Mouse (Mus musculus) limb, embryonic 14.5 days (tissue): ENCODE measurements around the gene Rbms3. TPM values are rescaled to one million over a fixed set of nuclear protein-coding genes. Genes with fewer than 3 reads are reported as not detected.

ENCODE experiments used
- ATAC-seq: fragments of 200-750 bp; cut with Nextera tagmentation; 2 replicates; pipeline ENCODE4 v1.8.0; 2017; ENCODE audit warnings: low read depth, moderate number of reproducible peaks, moderate TSS enrichment; ENCODE audit not compliant: low FRiP score
- DNase-seq: peaks from one replicate; pipeline ENCODE4 v3.0.0-alpha.2; 2015; ENCODE audit warnings: low spot score
- H3K27ac ChIP-seq: fragments of 300-500 bp; sonication (generic); replicated peaks from 2 replicates; pipeline ENCODE4 v1.5.1; 2014; ENCODE audit warnings: low read depth, mild to moderate bottlenecking, low read length, moderate library complexity, mixed read lengths
- H3K27me3 ChIP-seq: fragments of 300-500 bp; sonication (generic); 2 replicates; pipeline ENCODE4 v1.6.1; 2014; ENCODE audit warnings: low read length, mixed read lengths; ENCODE audit not compliant: control insufficient read depth, insufficient read depth
- H3K36me3 ChIP-seq: fragments of 300-500 bp; sonication (generic); 2 replicates; pipeline ENCODE4 v1.6.1; 2014; ENCODE audit warnings: mild to moderate bottlenecking, low read length, moderate library complexity, mixed read lengths; ENCODE audit not compliant: control insufficient read depth, insufficient read depth
- H3K4me1 ChIP-seq: fragments of 300-500 bp; sonication (generic); 2 replicates; pipeline ENCODE4 v1.6.1; 2014; ENCODE audit warnings: antibody characterized with exemption, low read length, mixed read lengths; ENCODE audit not compliant: control insufficient read depth, insufficient read depth
- H3K4me2 ChIP-seq: fragments of 300-500 bp; sonication (generic); replicated peaks from 2 replicates; pipeline ENCODE4 v1.6.1; 2014; ENCODE audit warnings: low read depth, mild to moderate bottlenecking, low read length, moderate library complexity; ENCODE audit not compliant: severe bottlenecking
- H3K4me3 ChIP-seq: fragments of 300-500 bp; sonication (generic); replicated peaks from 2 replicates; pipeline ENCODE4 v1.5.1; 2014; ENCODE audit warnings: low read length
- H3K9ac ChIP-seq: fragments of 300-500 bp; sonication (generic); 2 replicates; pipeline ENCODE4 v1.6.1; 2014; ENCODE audit warnings: mild to moderate bottlenecking, low read depth, low read length, moderate library complexity; ENCODE audit not compliant: severe bottlenecking
- H3K9me3 ChIP-seq: fragments of 300-500 bp; sonication (generic); 2 replicates; pipeline ENCODE4 v1.6.1; 2016; ENCODE audit warnings: low read length; ENCODE audit not compliant: control insufficient read depth
- POLR2A ChIP-seq: fragments of 200-500 bp; IDR thresholded peaks from 2 replicates; pipeline ENCODE4 v1.8.0; 2012; ENCODE audit warnings: inconsistent platforms, mild to moderate bottlenecking, moderate library complexity, borderline replicate concordance; ENCODE audit not compliant: insufficient read depth, insufficient read length; ENCODE audit errors: extremely low read depth
- WGBS: fragments of 180-500 bp; shearing (Covaris S2); extraction: QIAGEN DNeasy Blood & Tissue Kit; methylation state at CpG from one replicate; pipeline ENCODE4 v1.1.7; 2014; 5-methylcytosine and 5-hydroxymethylcytosine counted together
- polyA plus RNA-seq, 2 experiments: library from polyadenylated mRNA; depleted of rRNA in 1 of 2; stranded (reverse) in 1 of 2; unstranded in 1 of 2; fragments of >200 nt; fragmentation: Nextera tagmentation in 1 of 2; extraction: Ambion mirVana in 1 of 2; gene quantifications; 2 replicates each; pipeline versions ENCODE4 v1.2.1 to v1.2.3; 2012 to 2014

The Rbms3 gene
- polyA plus RNA-seq, 2 experiments, result 42.1 to 94.5 TPM

DNA sequence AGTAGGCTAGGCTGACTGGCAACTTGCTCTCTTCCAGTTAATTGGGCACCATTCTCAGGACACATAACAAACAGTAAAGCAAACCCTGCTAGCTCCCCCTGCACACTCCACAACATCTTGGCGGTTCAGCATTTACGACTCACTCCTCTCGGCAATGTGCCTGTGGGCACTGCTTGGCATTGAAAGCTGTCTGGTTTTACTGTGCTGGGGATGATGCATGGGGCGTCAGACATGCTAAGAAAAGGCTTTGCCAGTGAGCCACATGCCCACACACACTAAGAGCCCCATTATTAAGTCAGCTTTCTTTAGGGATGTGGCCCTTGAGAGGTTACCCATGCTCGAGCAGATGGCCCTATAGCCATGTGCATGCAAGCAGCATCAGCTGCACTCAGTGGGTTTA lies 820.5 kb downstream of the Rbms3 start:
- H3K27ac ChIP-seq, result no peak overlapping the region
- no peak overlapping the region for H3K4me3 ChIP-seq
- no peak overlapping the region for H3K4me2 ChIP-seq
- no peaks in the 10 kb centered on the region for H3K9me3 ChIP-seq
- peaks cover 43% of the 10 kb centered on the region for H3K4me1 ChIP-seq
- 0 out of 2 replicates have a peak, but pooled peaks cover 3% of the 10 kb centered on the region for H3K36me3 ChIP-seq
- no peak overlapping the region for H3K9ac ChIP-seq
- H3K27me3 ChIP-seq, result no peaks in the 10 kb centered on the region
- DNase-seq (no peak), ATAC-seq (no peak)
- WGBS, result 34% methylated on average over 5 of the region's 5 CpGs
- no peak for TF ChIP-seq POLR2A

- H3K36me3 ChIP-seq, result 0 out of 2 replicates have a peak, but pooled peaks cover 3% of the 10 kb centered on the region
- DNase-seq (peak; percentile 27), ATAC-seq (no peak)
- peaks cover 35% of the 10 kb centered on the region for H3K4me1 ChIP-seq
- H3K27ac ChIP-seq, result peak overlapping the region; percentile 44
- 46% methylated on average over 4 of the region's 4 CpGs for WGBS
- no peak overlapping the region for H3K4me3 ChIP-seq
- TF ChIP-seq POLR2A, result no peak
- no peak overlapping the region for H3K9ac ChIP-seq
- H3K27me3 ChIP-seq, result no peaks in the 10 kb centered on the region
- no peaks in the 10 kb centered on the region for H3K9me3 ChIP-seq
- 0 out of 2 replicates have a peak overlapping the region, but pooled peaks have one; percentile 3 for H3K4me2 ChIP-seq
Observed at GRCm38 (mm10) chr9:116808401-116808800, 821.3 kb downstream of the Rbms3 start.

DNA sequence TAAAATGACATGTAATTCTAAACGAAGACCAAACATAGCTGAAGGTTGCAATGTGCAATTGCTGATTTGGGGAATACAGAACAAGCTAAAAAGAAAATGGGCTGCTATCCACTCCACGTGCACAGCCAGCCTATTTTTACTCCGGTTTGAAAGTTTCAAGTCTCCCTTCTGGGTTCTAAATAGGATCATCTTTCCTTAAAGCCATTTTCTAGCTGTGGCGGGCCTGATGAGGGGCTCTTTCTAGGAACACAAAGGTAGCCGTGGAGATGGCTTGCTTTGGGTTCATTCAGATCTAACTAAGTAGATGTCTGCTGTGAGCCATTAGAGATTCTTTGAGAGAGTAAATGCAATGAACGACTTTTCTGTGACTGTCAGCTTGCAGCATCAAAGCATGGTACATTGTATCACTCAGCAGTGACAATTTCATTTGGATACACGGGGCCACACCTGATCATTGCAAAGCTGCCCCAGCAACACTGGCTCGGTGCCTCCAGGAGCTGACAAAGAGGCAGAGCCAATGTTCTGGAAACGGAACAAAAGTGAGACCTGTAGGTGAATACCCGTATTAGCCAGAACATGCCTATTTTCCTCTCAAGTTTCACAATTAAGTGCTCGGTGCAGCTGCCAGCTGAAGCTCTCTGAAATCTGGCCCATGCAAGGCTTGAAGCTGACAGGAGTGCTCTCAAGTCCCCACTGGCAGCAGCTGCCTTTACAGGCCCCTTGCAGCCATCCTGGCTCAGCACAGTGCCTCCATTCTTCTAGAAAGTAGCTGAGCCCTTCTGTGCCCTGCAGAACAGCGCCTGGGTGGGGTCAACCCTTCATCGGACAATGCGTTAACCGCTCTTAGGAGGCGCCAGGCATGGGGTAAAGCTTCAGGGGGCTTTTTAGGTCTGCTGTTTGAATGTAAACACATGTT lies 822.3 kb downstream of the Rbms3 start:
- ATAC-seq (peak; percentile 87), DNase-seq (peak; percentile 72)
- peak overlapping the region; percentile 44 for H3K27ac ChIP-seq
- H3K9ac ChIP-seq, result no peak overlapping the region
- 0 out of 2 replicates have a peak, but pooled peaks cover 3% of the 10 kb centered on the region for H3K36me3 ChIP-seq
- WGBS, result 20% methylated on average over 16 of the region's 16 CpGs
- H3K4me1 ChIP-seq, result peaks cover 29% of the 10 kb centered on the region
- TF ChIP-seq POLR2A, result no peak
- H3K9me3 ChIP-seq, result no peaks in the 10 kb centered on the region
- H3K4me3 ChIP-seq, result no peak overlapping the region
- H3K4me2 ChIP-seq, result 0 out of 2 replicates have a peak overlapping the region, but pooled peaks have one; percentile 3
- H3K27me3 ChIP-seq, result no peaks in the 10 kb centered on the region

DNA sequence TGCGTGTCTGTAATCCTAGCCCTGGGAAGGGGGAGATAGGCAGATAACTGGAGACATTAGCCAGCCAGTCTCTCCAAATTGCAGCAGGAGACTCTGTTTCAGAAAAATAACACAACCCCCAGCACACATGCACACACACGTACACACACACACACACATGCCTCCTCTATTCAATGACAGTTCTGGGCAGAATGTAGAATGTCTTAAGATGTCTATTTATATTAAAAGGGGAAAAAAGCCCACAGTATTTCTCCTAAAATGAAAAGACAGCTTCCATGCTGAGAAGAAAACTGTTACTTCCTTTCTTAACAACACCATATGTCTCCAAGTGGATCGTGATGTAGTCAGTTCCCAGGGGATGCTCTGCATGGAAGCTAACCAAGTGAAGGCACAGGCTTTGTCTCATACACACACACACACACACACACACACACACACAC lies 826.4 kb downstream of the Rbms3 start:
- WGBS, result 58% methylated on average over 3 of the region's 3 CpGs
- TF ChIP-seq POLR2A, result no peak

GRCm38 (mm10) chr9:116802602-116803001 lies 827.1 kb downstream of the Rbms3 start:
- DNase-seq (no peak), ATAC-seq (no peak)
- Histone ChIP-seq H3K27ac (no peak overlapping the region), H3K27me3 (no peaks in the 10 kb centered on the region), H3K36me3 (0 out of 2 replicates have a peak, but pooled peaks cover 3% of the 10 kb centered on the region), H3K4me2 (no peak overlapping the region), H3K9ac (no peak overlapping the region), H3K4me3 (no peak overlapping the region), H3K4me1 (peaks cover 9% of the 10 kb centered on the region), H3K9me3 (no peaks in the 10 kb centered on the region)
- no peak for TF ChIP-seq POLR2A
- WGBS, result 71% methylated on average over 7 of the region's 7 CpGs

More for the DNA sequence above, 826.4 kb downstream of the Rbms3 start:
- Histone ChIP-seq H3K4me1 (peaks cover 16% of the 10 kb centered on the region), H3K27me3 (no peaks in the 10 kb centered on the region), H3K4me3 (no peak overlapping the region), H3K36me3 (0 out of 2 replicates have a peak, but pooled peaks cover 3% of the 10 kb centered on the region), H3K9me3 (no peaks in the 10 kb centered on the region), H3K9ac (no peak overlapping the region), H3K4me2 (no peak overlapping the region), H3K27ac (no peak overlapping the region)
- DNase-seq (no peak), ATAC-seq (no peak)
